Mouse (Mus musculus) left cerebral cortex, adult 18-20 months (tissue): ENCODE measurements around the gene Klra1. TPM values are rescaled to one million over a fixed set of nuclear protein-coding genes. Genes with fewer than 3 reads are reported as not detected.
"Not testable (repeated sequence)": the region's sequence is repeated elsewhere in the genome, so short reads cannot be mapped to it uniquely, and the experiment has no call there.

ENCODE experiments used
- DNase-seq, 2 experiments: peaks; one replicate each; pipeline ENCODE4 v3.0.0; 2021 to 2022; ENCODE audit warnings: low spot score in 2 of 2, mixed read lengths in 1 of 2
- long read RNA-seq, 2 experiments: library from polyadenylated mRNA; stranded (forward); transcript quantifications; one replicate each; pipeline ENCODE4 v2.0.0; 2021
- total RNA-seq, 2 experiments: library from RNA; stranded (reverse); gene quantifications; 2 replicates each; pipeline ENCODE4 v1.2.3; 2021

The Klra1 gene
- total RNA-seq = not detected
- long read RNA-seq, experiment 1 = 0 reads
- long read RNA-seq, experiment 2 = 0 reads

GRCm38 (mm10) chr6:130386750-130387149 lies at the start of gene Klra1:
Gene Klra1, minus strand, starts transcription at chr6:130386874.
- DNase-seq = no peak

GRCm38 (mm10) chr6:130429511-130429910 lies 42.8 kb upstream of the Klra1 start:
- no peak for DNase-seq

GRCm38 (mm10) chr6:130419158-130419557 lies 32.5 kb upstream of the Klra1 start:
- no peak for DNase-seq

- no peak for DNase-seq
Observed at GRCm38 (mm10) chr6:130404882-130405281, 18.2 kb upstream of the Klra1 start.

- no peak for DNase-seq
Observed at GRCm38 (mm10) chr6:130385803-130386202, 871 bp downstream of the Klra1 start.

- no peak for DNase-seq
Observed at GRCm38 (mm10) chr6:130382375-130382774, 4.3 kb downstream of the Klra1 start.

GRCm38 (mm10) chr6:130345381-130345780 lies 41.3 kb downstream of the Klra1 start:
- not testable (repeated sequence) for DNase-seq

GRCm38 (mm10) chr6:130341973-130342372 lies 44.7 kb downstream of the Klra1 start:
- not testable (repeated sequence) for DNase-seq

- DNase-seq = no peak
Observed at GRCm38 (mm10) chr6:130337411-130337810, 49.3 kb downstream of the Klra1 start, which contains the start of gene Klra3. Gene Klra3, minus strand, starts transcription at chr6:130337574.

Other genes starting within 250 kb of the Klra1 start
- not detected for gene Klra9, start 193.8 kb downstream of the Klra1 start, total RNA-seq
- not detected for gene Klra7, start 153.6 kb downstream of the Klra1 start, total RNA-seq
- gene Klra10, start 104.9 kb downstream of the Klra1 start, total RNA-seq = not detected
- gene Klra3, start 49.3 kb downstream of the Klra1 start, total RNA-seq = not detected